In genomic region chr9:60687415-60687814, GRCm38 (mm10) we compare ENCODE assay signal across 7 mouse cellular contexts. TPM values are rescaled to one million over a fixed set of nuclear protein-coding genes. Genes with fewer than 3 reads are reported as not detected.
A peak's percentile ranks its signal among the peaks of the same experiment; 100 is the strongest.
DNase-seq lines count a peak whose midpoint lies in the region; ATAC-seq and TF ChIP-seq lines count a peak whose summit lies in the region.

No protein-coding gene starts in this region.

- peak overlapping the region; percentile 35; the same call in 1 of the 2 replicates for H3K9ac ChIP-seq in kidney, postnatal 0 days (ENCODE audit: low read depth, low read length)
- peak overlapping the region; percentile 77 for H3K9ac ChIP-seq in forebrain, embryonic 11.5 days (ENCODE audit: low read length)
- H3K9ac ChIP-seq in neural tube, embryonic 13.5 days, result peak overlapping the region; percentile 79

- DNase-seq in kidney, postnatal 0 days (ENCODE audit: low spot score), result peak; percentile 71
- no peak for DNase-seq in kidney, adult 11 months
- DNase-seq in NIH3T3 (ENCODE audit: low read depth) (peak; percentile 74), liver (peak; percentile 6)
- no peak for DNase-seq in forebrain, embryonic 11.5 days (ENCODE audit: low spot score)
- DNase-seq in ovary, adult 18-20 months (ENCODE audit: low spot score), result no peak

- 0 out of 2 replicates have a peak, but pooled peaks cover 5% of the 10 kb centered on the region for H3K36me3 ChIP-seq in kidney, postnatal 0 days (ENCODE audit: insufficient read depth, low read length)
- peaks cover 7% of the 10 kb centered on the region for H3K36me3 ChIP-seq in forebrain, embryonic 11.5 days (ENCODE audit: control insufficient read depth, insufficient read depth, low read length)
- peaks cover 24% of the 10 kb centered on the region for H3K36me3 ChIP-seq in neural tube, embryonic 13.5 days

- WGBS in kidney, postnatal 0 days, result 0% methylated on average over 7 of the region's 7 CpGs
- 2% methylated on average over 7 of the region's 7 CpGs for WGBS in forebrain, embryonic 11.5 days
- WGBS in neural tube, embryonic 13.5 days, result under 1% methylated on average over 7 of the region's 7 CpGs

- peak overlapping the region; percentile 54 for H3K4me2 ChIP-seq in kidney, postnatal 0 days (ENCODE audit: low read length)
- peak overlapping the region; percentile 64 for H3K4me2 ChIP-seq in forebrain, embryonic 11.5 days (ENCODE audit: low read depth, low read length, severe bottlenecking)
- peak overlapping the region; percentile 57 for H3K4me2 ChIP-seq in neural tube, embryonic 13.5 days

- TF ChIP-seq CTCF in kidney, postnatal 0 days (IDR thresholded peaks at IDR 0.05; ENCODE audit: low read depth), result peak; percentile 61

- H3K27ac ChIP-seq in kidney, postnatal 0 days, result peak overlapping the region; percentile 6
- H3K27ac ChIP-seq in forebrain, embryonic 11.5 days (ENCODE audit: low read depth, low read length), result peak overlapping the region; percentile 99
- H3K27ac ChIP-seq in neural tube, embryonic 13.5 days (replicated peaks), result peak overlapping the region; percentile 97

- peak overlapping the region; percentile 50 for H3K4me3 ChIP-seq in kidney, postnatal 0 days (replicated peaks; ENCODE audit: low read depth, low read length)
- H3K4me3 ChIP-seq in forebrain, embryonic 11.5 days (ENCODE audit: low read depth, low read length), result peak overlapping the region; percentile 62
- H3K4me3 ChIP-seq in neural tube, embryonic 13.5 days, result peak overlapping the region; percentile 63

- H3K9me3 ChIP-seq in kidney, postnatal 0 days (replicated peaks; ENCODE audit: low read length), result no peaks in the 10 kb centered on the region
- H3K9me3 ChIP-seq in forebrain, embryonic 11.5 days (ENCODE audit: control insufficient read depth, low read length), result no peaks in the 10 kb centered on the region
- no peaks in the 10 kb centered on the region for H3K9me3 ChIP-seq in neural tube, embryonic 13.5 days

- ATAC-seq in kidney, postnatal 0 days (replicated peaks; ENCODE audit: low FRiP score, low read depth), result no peak; the same call in 1 of the 2 replicates
- ATAC-seq in forebrain, embryonic 11.5 days (replicated peaks; ENCODE audit: low FRiP score), result peak; percentile 63
- ATAC-seq in neural tube, embryonic 13.5 days (ENCODE audit: low read depth), result peak; percentile 77

- no peaks in the 10 kb centered on the region; the same call in 1 of the 2 replicates for H3K4me1 ChIP-seq in kidney, postnatal 0 days (replicated peaks; ENCODE audit: insufficient read depth, low read length)
- no peaks in the 10 kb centered on the region for H3K4me1 ChIP-seq in forebrain, embryonic 11.5 days (replicated peaks; ENCODE audit: control insufficient read depth, insufficient read depth, low read length)
- H3K4me1 ChIP-seq in neural tube, embryonic 13.5 days (replicated peaks), result peaks cover 24% of the 10 kb centered on the region

- no peaks in the 10 kb centered on the region for H3K27me3 ChIP-seq in kidney, postnatal 0 days (ENCODE audit: insufficient read depth, low read length)
- H3K27me3 ChIP-seq in forebrain, embryonic 11.5 days (ENCODE audit: control insufficient read depth, insufficient read depth, low read length), result no peaks in the 10 kb centered on the region
- no peaks in the 10 kb centered on the region for H3K27me3 ChIP-seq in neural tube, embryonic 13.5 days

RNA-seq across cellular contexts. Expression of gene Lrrc49, which starts 0.5 kb away (rescaled TPM):
- polyA plus RNA-seq in kidney, postnatal 0 days (2015; fragmentation: Nextera tagmentation; extraction: Ambion mirVana), result 12.3 and 13.1 TPM in 2 replicates
- 48.0 and 49.2 TPM in 2 replicates for polyA plus RNA-seq in forebrain, embryonic 11.5 days (2014; fragmentation: Nextera tagmentation; extraction: Ambion mirVana)
- 67.9 and 68.2 TPM in 2 replicates for polyA plus RNA-seq in neural tube, embryonic 13.5 days (2015; fragmentation: Nextera tagmentation; extraction: Ambion mirVana)

RNA-seq across cellular contexts. Expression of gene Larp6, which starts 25.4 kb away (rescaled TPM):
- 2.1 and 2.4 TPM in 2 replicates for polyA plus RNA-seq in kidney, postnatal 0 days (2015; fragmentation: Nextera tagmentation; extraction: Ambion mirVana)
- polyA plus RNA-seq in forebrain, embryonic 11.5 days (2014; fragmentation: Nextera tagmentation; extraction: Ambion mirVana), result 1.4 and 2.5 TPM in 2 replicates
- polyA plus RNA-seq in neural tube, embryonic 13.5 days (2015; fragmentation: Nextera tagmentation; extraction: Ambion mirVana), result 10.6 and 11.9 TPM in 2 replicates

Comparison
In these comparisons a context has a peak if more than half of its experiments do, and no peak if none do; other contexts are left out.
1. DNase-seq: peak in kidney, postnatal 0 days (single experiment), NIH3T3 (single experiment) and liver (single experiment); none in kidney, adult 11 months (single experiment), forebrain, embryonic 11.5 days (single experiment) and ovary, adult 18-20 months (single experiment).
2. H3K27ac ChIP-seq: peak in every context shown above with its lines; median percentile 99 in forebrain, embryonic 11.5 days; 97 in neural tube, embryonic 13.5 days; 6 in kidney, postnatal 0 days.
3. Peak in every context shown above with its lines, with median percentiles within 50 percentile points of each other: H3K4me2 ChIP-seq, H3K4me3 ChIP-seq and H3K9ac ChIP-seq.